Mouse (Mus musculus) induced T-regulatory cell, adult 2 months (primary cell): Measurements from ENCODE around the gene Ubxn11.
A peak's percentile ranks its signal among the peaks of the same experiment; 100 is the strongest.
"Not testable (repeated sequence)": the region's sequence is repeated elsewhere in the genome, so short reads cannot be mapped to it uniquely, and the experiment has no call there.

Experiments used
- DNase-seq: peaks from one replicate; pipeline ENCODE4 v3.0.0-alpha.2; 2012; ENCODE audit warnings: low read depth

The Ubxn11 gene

GRCm38 (mm10) chr4:134144297-134144696 lies 41.9 kb downstream of the Ubxn11 start:
- DNase-seq: not testable (repeated sequence)

GRCm38 (mm10) chr4:134149389-134149788 lies 47.0 kb downstream of the Ubxn11 start:
- no peak for DNase-seq

GRCm38 (mm10) chr4:134152112-134152511 lies 49.7 kb downstream of the Ubxn11 start:
- DNase-seq: no peak

- no peak for DNase-seq
Measured at GRCm38 (mm10) chr4:134153656-134154055, 51.3 kb downstream of the Ubxn11 start.

- no peak for DNase-seq
Measured at GRCm38 (mm10) chr4:134154354-134154753, 52.0 kb downstream of the Ubxn11 start.

- DNase-seq: no peak
Measured at GRCm38 (mm10) chr4:134155531-134155930, 53.2 kb downstream of the Ubxn11 start.

- no peak for DNase-seq
Measured at GRCm38 (mm10) chr4:134155961-134156465, 53.6 kb downstream of the Ubxn11 start.

GRCm38 (mm10) chr4:134156744-134157143 lies 54.4 kb downstream of the Ubxn11 start:
- DNase-seq: no peak

GRCm38 (mm10) chr4:134157558-134157957 lies 55.2 kb downstream of the Ubxn11 start:
- DNase-seq: no peak

- peak; percentile 46 for DNase-seq
Measured at GRCm38 (mm10) chr4:134158774-134159173, 56.4 kb downstream of the Ubxn11 start.

GRCm38 (mm10) chr4:134160071-134160470 lies 57.7 kb downstream of the Ubxn11 start:
- peak; percentile 86 for DNase-seq

- no peak for DNase-seq
Measured at GRCm38 (mm10) chr4:134164591-134164990, 62.2 kb downstream of the Ubxn11 start.

- peak; percentile 47 for DNase-seq
Measured at GRCm38 (mm10) chr4:134165024-134165423, 62.7 kb downstream of the Ubxn11 start.

GRCm38 (mm10) chr4:134165548-134166465 lies 63.4 kb downstream of the Ubxn11 start:
- peak; percentile 42 for DNase-seq

- DNase-seq: peak; percentile 69
Measured at GRCm38 (mm10) chr4:134166906-134167305, 64.5 kb downstream of the Ubxn11 start.

- DNase-seq: no peak
Measured at GRCm38 (mm10) chr4:134172391-134172790, 70.0 kb downstream of the Ubxn11 start.
